Mouse (Mus musculus): ENCODE data around the gene Dusp6. TPM values are rescaled to one million over a fixed set of nuclear protein-coding genes. Genes with fewer than 3 reads are reported as not detected.

Dusp6 gene
- polyA plus RNA-seq, 1 experiment from 2014 or later = 123 TPM

Other genes starting within 250 kb of the Dusp6 start
- 40.0 and 42.0 TPM in 2 replicates for gene Poc1b, start 156.2 kb upstream of the Dusp6 start, polyA plus RNA-seq (2014; fragmentation: Nextera tagmentation; extraction: Ambion mirVana)
- gene Galnt4, start 155.1 kb upstream of the Dusp6 start, polyA plus RNA-seq (2014; fragmentation: Nextera tagmentation; extraction: Ambion mirVana) = 6.7 and 7.3 TPM in 2 replicates
- gene Phxr2, start 136.9 kb upstream of the Dusp6 start, polyA plus RNA-seq (2014; fragmentation: Nextera tagmentation; extraction: Ambion mirVana) = not detected in 2 replicates